Mouse (Mus musculus) limb, embryonic 11.5 days (tissue): ENCODE measurements around the gene Sgsh. TPM values are rescaled to one million over a fixed set of nuclear protein-coding genes. Genes with fewer than 3 reads are reported as not detected.
"Not testable (repeated sequence)": the region's sequence is repeated elsewhere in the genome, so short reads cannot be mapped to it uniquely, and the experiment has no call there.

ENCODE experiments used
- ATAC-seq: fragments of 200-750 bp; cut with Nextera tagmentation; 2 replicates; pipeline ENCODE4 v1.8.0; 2017; ENCODE audit warnings: low read depth; ENCODE audit not compliant: insufficient number of reproducible peaks, low FRiP score, low TSS enrichment
- DNase-seq: peaks from one replicate; pipeline ENCODE4 v3.0.0-alpha.2; 2015; ENCODE audit warnings: low spot score
- H3K27ac ChIP-seq: fragments of 300-500 bp; sonication (generic); replicated peaks from 2 replicates; pipeline ENCODE4 v1.5.1; 2014; ENCODE audit warnings: low read depth, mild to moderate bottlenecking, low read length
- H3K27me3 ChIP-seq: fragments of 300-500 bp; sonication (generic); 2 replicates; pipeline ENCODE4 v1.6.1; 2014; ENCODE audit warnings: mild to moderate bottlenecking, low read length, mixed read lengths; ENCODE audit not compliant: control insufficient read depth, insufficient read depth
- H3K36me3 ChIP-seq: fragments of 300-500 bp; sonication (generic); 2 replicates; pipeline ENCODE4 v1.6.1; 2014; ENCODE audit warnings: mild to moderate bottlenecking, low read length, moderate library complexity, mixed read lengths; ENCODE audit not compliant: control insufficient read depth, insufficient read depth
- H3K4me1 ChIP-seq: fragments of 300-500 bp; sonication (generic); 2 replicates; pipeline ENCODE4 v1.6.1; 2014; ENCODE audit warnings: low read length, mixed read lengths; ENCODE audit not compliant: control insufficient read depth, insufficient read depth
- H3K4me2 ChIP-seq: fragments of 300-500 bp; sonication (generic); 2 replicates; pipeline ENCODE4 v1.6.1; 2014; ENCODE audit warnings: low read depth, mild to moderate bottlenecking, moderate library complexity; ENCODE audit not compliant: severe bottlenecking
- H3K4me3 ChIP-seq: fragments of 300-500 bp; sonication (generic); 2 replicates; pipeline ENCODE4 v1.5.1; 2014; ENCODE audit warnings: low read depth, low read length
- H3K9ac ChIP-seq: fragments of 300-500 bp; sonication (generic); 2 replicates; pipeline ENCODE4 v1.6.1; 2014; ENCODE audit warnings: mild to moderate bottlenecking, low read length
- H3K9me3 ChIP-seq: fragments of 300-500 bp; sonication (generic); 2 replicates; pipeline ENCODE4 v1.6.1; 2016; ENCODE audit warnings: low read length; ENCODE audit not compliant: control insufficient read depth
- WGBS: fragments of 180-500 bp; shearing (Covaris S2); extraction: QIAGEN DNeasy Blood & Tissue Kit; methylation state at CpG from one replicate; pipeline ENCODE4 v1.1.7; 2014; 5-methylcytosine and 5-hydroxymethylcytosine counted together
- polyA plus RNA-seq: library from polyadenylated mRNA; unstranded; fragments of >200 nt; fragmentation: Nextera tagmentation; extraction: Ambion mirVana; gene quantifications from 2 replicates; pipeline ENCODE4 v1.2.1, GENCODE M21; 2014

The Sgsh gene
- polyA plus RNA-seq, 1 experiment from 2014 or later, result 4.9 TPM

DNA sequence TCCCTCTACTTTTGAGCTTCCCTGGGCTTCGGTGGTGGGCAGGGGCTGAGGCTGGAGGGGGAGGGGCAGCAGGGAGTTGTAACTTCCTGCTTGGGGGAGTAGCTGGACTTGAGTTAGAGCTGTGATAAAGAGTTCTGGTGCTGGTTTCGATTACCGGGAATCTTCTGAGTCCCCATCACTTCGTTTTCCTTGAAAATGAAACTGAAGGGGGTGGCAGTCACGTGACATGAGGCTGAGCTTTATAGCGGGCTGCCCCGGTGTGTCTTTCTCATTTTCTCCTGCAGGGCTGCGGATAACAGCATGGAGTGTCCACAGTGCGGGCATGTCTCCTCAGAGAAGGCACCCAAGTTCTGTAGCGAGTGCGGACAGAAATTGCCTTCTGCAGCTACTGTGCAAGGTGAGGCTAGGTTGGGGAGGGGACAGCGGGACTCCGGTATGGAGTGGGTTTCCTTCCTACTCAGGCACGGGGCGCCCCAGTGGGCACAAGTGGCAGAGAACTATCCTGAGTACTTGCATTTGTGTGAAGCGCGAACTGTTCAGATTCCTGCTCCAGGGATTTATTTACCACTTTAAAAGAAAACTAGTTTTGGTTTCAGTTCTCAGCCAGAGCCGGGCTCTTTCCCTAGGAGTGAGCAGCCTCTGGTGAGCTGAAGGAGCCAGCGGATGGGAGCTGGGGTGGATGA lies 37.6 kb upstream of the Sgsh start, which contains the start of gene Rnf213:
TSS of gene Rnf213 (plus strand) at position 301 of the 683 bp plus-strand sequence.
- peaks cover 32% of the 10 kb centered on the region for H3K27me3 ChIP-seq
- H3K4me2 ChIP-seq, result peak within 1 kb of the TSS; percentile 85
- 2% methylated on average over 19 of the region's 19 CpGs for WGBS
- H3K27ac ChIP-seq, result no peak within 1 kb of the TSS
- ATAC-seq (0 out of 2 replicates have a peak, but pooled peaks have one; percentile 44), DNase-seq (peak; percentile 73)
- peaks cover 11% of the 10 kb centered on the region for H3K4me1 ChIP-seq
- H3K9me3 ChIP-seq, result no peaks in the 10 kb centered on the region
- peak within 1 kb of the TSS; percentile 34 for H3K4me3 ChIP-seq
- H3K36me3 ChIP-seq, result no peaks in the 10 kb centered on the region
- peak within 1 kb of the TSS; percentile 51 for H3K9ac ChIP-seq

DNA sequence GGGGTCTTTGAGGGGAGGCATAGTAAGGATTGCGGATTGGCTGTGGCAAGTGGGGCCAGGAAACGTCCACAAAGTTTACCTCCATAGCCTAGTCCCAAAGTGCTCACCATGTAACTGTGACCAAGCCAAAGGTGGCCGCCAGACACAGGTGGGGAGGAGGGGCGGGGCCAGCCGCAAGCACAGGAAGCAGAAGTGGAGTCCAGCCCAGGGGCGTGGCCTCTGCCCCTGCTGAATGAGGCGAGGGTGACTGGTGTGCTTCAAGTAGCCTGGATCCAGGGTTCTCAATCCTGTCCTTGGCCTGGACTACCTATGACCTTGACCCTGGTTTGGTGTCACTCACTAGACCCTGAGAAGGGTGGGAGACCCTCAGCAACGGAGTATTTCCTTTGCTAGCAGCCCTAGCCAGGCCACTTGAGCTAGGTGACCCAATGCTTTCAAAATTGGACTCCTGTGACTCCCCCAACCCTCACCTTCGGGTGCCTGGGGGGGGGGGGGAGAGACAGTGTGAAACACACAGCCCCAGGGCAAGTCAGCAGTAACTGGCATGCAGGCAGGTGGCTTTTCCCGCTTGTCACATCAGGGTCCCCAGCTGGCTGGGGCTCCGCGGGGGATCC lies 36.8 kb upstream of the Sgsh start:
- no peaks in the 10 kb centered on the region for H3K36me3 ChIP-seq
- H3K4me2 ChIP-seq, result peak overlapping the region; percentile 85; the same call in 1 of the 2 replicates
- peaks cover 32% of the 10 kb centered on the region for H3K27me3 ChIP-seq
- H3K4me1 ChIP-seq, result peaks cover 11% of the 10 kb centered on the region
- no peak for ATAC-seq
- no peaks in the 10 kb centered on the region for H3K9me3 ChIP-seq
- no peak overlapping the region for H3K9ac ChIP-seq
- H3K4me3 ChIP-seq, result 0 out of 2 replicates have a peak overlapping the region, but pooled peaks have one; percentile 12
- H3K27ac ChIP-seq, result no peak overlapping the region
- WGBS, result 10% methylated on average over 12 of the region's 12 CpGs
- peak; percentile 64 for DNase-seq

DNA sequence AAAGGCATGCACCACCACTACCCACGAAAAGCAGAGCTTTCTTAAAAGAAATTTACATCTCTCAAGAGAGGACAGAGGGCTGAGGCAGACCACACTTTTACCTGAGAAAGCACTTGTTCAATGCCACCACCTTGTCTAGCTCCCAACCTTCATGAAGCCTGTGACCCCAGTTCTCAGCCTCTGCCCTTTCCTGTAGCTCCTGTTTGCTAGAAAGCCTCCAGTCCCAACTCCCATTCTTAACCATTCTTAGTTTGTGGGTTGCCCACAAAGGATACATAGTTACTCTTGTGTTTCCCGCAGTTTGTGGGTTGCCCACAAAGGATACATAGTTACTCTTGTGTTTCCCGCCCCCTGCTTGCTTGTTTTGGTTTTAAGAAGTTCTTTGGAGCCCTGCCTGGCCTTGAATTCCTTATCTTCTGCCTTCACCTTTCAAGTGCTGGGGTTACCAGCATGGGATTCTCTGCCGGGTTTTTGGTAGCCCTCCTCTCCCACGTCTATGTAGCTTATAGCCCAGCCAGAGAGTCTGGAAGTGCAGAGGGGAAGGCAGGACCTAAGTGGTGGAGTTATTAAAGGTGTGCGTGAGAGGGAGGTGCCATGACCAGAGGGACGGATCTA lies 36.2 kb upstream of the Sgsh start:
- Histone ChIP-seq H3K4me1 (peaks cover 11% of the 10 kb centered on the region), H3K36me3 (no peaks in the 10 kb centered on the region), H3K9me3 (no peaks in the 10 kb centered on the region), H3K27ac (no peak overlapping the region), H3K9ac (no peak overlapping the region), H3K4me3 (no peak overlapping the region), H3K4me2 (no peak overlapping the region; the same call in 1 of the 2 replicates), H3K27me3 (peaks cover 32% of the 10 kb centered on the region)
- WGBS, result 39% methylated on average over 7 of the region's 7 CpGs
- ATAC-seq, result no peak
- DNase-seq, result no peak

DNA sequence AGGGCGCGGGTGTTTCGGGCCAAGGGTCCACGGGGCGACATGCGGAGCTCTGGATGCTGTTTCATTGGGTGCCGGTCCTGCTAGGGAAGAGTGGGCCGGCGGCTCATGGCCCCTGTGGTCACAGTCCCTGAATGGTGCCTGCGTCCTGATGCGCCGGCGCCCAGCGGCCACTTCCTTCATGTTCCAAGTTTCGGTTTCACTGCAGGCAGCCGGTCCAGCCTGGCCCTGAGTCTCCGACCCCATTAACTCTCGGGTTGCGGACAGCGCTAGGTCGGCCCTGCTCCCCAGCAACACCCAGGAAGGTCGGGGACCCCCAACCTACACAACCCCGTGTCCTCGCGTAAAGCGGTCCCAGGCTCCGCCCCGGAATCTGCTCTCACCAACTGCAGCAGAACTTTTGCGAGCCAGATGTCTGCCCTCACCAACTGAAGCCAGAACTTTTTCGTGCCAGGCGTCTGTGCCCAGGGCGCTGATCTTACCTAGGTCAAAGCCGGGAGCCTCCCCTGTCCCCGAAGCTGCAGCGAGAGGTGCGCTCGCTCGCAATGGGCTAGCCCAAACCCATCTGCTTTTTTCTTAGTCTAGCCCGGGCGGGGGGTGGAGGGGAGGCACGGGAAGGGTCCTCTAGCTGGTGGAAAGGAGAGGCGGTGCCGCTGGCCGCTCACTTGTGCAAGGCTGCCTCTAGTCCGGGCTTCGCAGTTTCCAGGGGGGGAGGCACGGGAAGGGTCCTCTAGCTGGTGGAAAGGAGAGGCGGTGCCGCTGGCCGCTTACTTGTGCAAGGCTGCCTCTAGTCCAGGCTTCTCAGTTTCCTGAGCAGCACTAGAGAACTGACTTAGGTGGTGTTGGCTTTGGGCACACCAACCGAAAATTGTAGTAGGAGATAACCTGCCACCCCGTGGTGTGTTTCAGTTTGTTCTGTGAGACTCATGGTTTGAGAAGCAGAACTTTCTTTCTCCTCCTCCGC lies 35.2 kb upstream of the Sgsh start:
- H3K9ac ChIP-seq, result peak overlapping the region; percentile 50
- peak overlapping the region; percentile 98 for H3K4me2 ChIP-seq
- H3K27me3 ChIP-seq, result peaks cover 28% of the 10 kb centered on the region
- peak overlapping the region; percentile 64 for H3K4me3 ChIP-seq
- H3K36me3 ChIP-seq, result no peaks in the 10 kb centered on the region
- ATAC-seq, result no peak
- DNase-seq, result peak; percentile 61
- 2% methylated on average over 53 of the region's 53 CpGs for WGBS
- no peak overlapping the region for H3K27ac ChIP-seq
- no peaks in the 10 kb centered on the region for H3K9me3 ChIP-seq
- H3K4me1 ChIP-seq, result peaks cover 11% of the 10 kb centered on the region

DNA sequence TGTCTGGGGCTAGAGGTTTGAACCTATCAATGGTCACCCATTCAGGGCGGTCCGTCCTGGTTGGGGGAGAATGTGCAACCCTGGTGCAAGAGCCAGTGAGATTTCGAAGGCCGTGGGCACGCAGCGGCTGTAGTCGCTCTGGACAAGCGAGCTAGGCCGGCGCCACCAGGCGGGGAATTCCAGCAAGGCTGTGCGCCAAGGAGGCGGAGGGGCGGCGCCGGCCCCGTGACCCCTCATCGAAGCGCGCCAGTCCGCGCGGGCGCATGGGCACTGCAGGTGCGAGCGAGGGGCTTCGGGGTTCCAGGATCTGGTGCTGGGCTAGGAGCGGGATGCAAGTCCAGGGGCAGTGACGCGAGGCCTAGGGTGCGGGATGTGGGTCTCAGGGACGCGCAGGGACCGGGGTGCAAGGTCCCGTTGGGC lies 34.5 kb upstream of the Sgsh start:
- Histone ChIP-seq H3K27ac (no peak overlapping the region), H3K9ac (peak overlapping the region; percentile 50), H3K36me3 (no peaks in the 10 kb centered on the region), H3K4me3 (peak overlapping the region; percentile 64), H3K4me2 (peak overlapping the region; percentile 98), H3K9me3 (no peaks in the 10 kb centered on the region), H3K27me3 (peaks cover 26% of the 10 kb centered on the region), H3K4me1 (peaks cover 11% of the 10 kb centered on the region)
- under 1% methylated on average over 35 of the region's 35 CpGs for WGBS
- ATAC-seq (no peak), DNase-seq (peak; percentile 82)

DNA sequence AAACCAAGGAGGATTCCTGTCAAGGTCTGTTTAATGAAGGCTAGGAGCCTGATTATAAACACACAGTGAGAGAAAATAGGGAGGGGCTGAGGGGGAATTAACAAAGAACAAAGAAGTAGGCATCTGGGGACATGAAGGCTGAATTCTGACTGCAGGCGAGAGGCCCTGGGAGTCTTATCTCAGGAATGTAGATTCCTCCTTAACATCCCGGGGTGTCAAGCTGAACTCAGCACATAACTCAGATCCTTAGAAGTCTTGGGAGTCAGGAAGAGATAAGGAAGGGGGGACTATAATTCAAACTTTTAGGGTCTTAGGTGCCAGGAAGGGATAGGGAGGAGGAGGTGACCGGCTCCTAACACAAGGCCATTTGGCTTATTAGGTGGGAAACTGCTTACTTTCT lies 31.9 kb upstream of the Sgsh start:
- H3K9me3 ChIP-seq, H3K4me3 ChIP-seq, ATAC-seq, H3K36me3 ChIP-seq, H3K4me1 ChIP-seq, DNase-seq, H3K27ac ChIP-seq, H3K9ac ChIP-seq, H3K4me2 ChIP-seq: not testable (repeated sequence)
- H3K27me3 ChIP-seq, result peaks cover 17% of the 10 kb centered on the region
- 9% methylated on average over 3 of the region's 3 CpGs for WGBS

DNA sequence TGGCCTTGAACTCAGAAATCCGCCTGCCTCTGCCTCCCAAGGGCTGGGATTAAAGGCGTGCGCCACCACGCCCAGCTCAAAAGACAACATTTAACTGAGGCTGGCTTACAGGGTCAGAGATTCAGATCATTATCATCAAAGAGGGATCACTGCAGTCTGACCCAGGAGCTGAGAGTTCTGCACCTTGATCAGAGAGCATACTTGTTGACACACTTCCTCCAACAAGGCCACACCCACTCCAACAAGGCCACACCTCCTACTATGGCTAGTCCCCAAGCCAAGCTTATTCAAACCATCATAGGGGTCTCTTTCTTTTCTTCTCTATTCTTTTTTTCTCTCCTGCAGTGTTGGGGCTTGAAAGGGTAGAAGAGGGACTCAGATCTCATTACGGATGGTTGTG lies 31.0 kb upstream of the Sgsh start:
- no peak overlapping the region for H3K9ac ChIP-seq
- peaks cover 7% of the 10 kb centered on the region for H3K27me3 ChIP-seq
- H3K27ac ChIP-seq, result no peak overlapping the region
- no peaks in the 10 kb centered on the region for H3K9me3 ChIP-seq
- DNase-seq (no peak), ATAC-seq (no peak)
- no peak overlapping the region for H3K4me2 ChIP-seq
- no peak overlapping the region for H3K4me3 ChIP-seq
- H3K36me3 ChIP-seq, result no peaks in the 10 kb centered on the region
- WGBS, result 93% methylated on average over 5 of the region's 5 CpGs
- H3K4me1 ChIP-seq, result 0 out of 2 replicates have a peak, but pooled peaks cover 4% of the 10 kb centered on the region
